Mouse (Mus musculus): ENCODE results near the gene Sowahb.
A peak's percentile ranks its signal among the peaks of the same experiment; 100 is the strongest.

The Sowahb gene

GRCm38 (mm10) chr5:93044584-93045370 lies at the start of gene Sowahb:
Sowahb (minus strand) TSS chr5:93045022.
- peak; percentile 29 for DNase-seq

- DNase-seq, result peak; percentile 61
These were observed 49.1 kb upstream of the Sowahb start for GRCm38 (mm10) chr5:93093638-93094527.

DNA sequence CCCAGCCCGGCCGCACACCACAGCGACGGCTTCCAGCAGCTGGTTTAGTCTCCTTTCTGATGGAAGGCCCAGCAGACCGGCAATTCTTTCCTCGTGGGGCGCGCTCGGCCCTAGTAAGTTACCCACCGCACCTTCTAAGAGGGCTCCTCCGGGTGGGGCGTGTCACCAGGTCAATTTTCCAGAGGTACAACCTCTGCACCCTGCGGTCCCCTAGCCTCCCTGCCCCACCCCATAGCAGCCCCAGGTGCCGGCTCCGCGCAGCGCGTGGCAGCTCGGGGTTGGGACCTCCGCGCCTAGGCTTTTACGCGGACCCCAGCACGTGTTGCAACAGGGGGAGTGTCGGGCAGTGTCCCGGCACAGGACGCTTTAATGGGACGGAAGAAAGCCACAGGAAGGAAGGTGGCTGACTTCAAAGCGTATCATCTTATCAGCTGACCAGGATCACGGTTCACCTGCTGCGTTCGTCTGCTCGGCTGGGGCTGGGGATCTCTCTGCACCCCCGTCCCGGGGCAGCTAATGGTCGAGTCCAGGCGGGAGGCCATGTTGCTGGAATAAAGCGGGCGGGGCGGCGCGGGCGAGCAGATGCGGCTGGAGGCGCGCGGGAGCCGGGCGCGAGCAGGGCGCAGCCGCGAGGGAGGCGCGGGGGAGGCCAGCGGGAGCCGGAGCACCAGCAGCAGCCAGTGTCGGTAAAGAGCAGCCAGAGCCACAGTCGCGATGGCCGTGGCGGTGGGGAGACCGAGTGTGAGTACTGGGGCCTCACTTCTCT lies 48.2 kb upstream of the Sowahb start, which contains the start of gene Sept11:
Gene Sept11 (plus strand): TSS at position 581 of the 766 bp plus-strand sequence.
- peak; percentile 93 for DNase-seq

DNA sequence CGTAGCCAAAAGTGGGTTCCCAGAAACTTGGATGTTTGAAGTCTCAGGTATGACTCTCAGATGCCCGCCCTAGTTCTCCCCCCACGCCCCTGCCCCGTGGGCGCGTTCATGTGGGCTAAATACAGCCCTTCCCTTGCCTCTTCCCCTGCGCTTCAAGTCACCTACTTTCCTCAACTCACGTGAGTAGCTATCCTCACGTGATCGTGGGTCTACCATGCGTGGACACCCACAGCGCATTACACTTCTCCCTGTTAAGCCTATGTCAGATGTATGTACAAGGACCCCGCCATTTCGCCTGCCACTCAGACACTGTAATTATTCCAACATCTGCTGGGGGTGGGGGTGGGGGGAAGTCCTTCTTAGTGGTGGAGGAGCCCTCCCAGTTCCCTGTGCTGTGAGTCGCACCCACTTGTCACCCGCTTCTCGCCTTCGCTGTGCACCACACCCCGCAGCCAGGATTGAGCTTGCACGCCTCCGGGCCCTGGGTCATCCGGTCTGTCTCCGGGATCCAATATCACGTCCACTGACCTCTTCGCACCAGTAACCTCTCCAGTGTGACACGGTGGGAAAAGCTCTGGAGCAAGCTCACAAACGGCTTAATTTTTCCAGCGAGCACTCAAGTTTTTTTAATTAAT lies 47.4 kb upstream of the Sowahb start:
- DNase-seq, result peak; percentile 52

DNA sequence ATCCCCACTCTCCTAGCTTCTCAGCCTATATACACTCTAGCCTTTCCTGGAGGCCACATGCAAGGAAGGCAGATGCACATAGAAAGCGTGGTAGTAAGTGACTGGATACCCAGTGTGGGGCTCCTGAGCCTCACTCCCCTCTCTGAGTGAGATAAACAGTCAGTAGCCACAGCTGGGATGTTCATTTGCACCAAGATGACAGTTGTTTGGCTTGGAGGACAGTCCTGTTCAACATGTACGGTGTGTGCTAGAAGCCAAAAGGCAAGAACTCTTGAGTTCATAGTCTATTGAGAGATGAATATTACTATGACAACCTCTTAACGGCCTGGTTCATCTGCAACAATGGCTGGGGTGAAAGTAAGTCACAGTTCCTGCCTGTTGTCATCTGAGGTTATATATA lies 46.4 kb upstream of the Sowahb start:
- DNase-seq, result no peak

- no peak for DNase-seq
These were observed 41.1 kb upstream of the Sowahb start for GRCm38 (mm10) chr5:93085900-93086299.

DNA sequence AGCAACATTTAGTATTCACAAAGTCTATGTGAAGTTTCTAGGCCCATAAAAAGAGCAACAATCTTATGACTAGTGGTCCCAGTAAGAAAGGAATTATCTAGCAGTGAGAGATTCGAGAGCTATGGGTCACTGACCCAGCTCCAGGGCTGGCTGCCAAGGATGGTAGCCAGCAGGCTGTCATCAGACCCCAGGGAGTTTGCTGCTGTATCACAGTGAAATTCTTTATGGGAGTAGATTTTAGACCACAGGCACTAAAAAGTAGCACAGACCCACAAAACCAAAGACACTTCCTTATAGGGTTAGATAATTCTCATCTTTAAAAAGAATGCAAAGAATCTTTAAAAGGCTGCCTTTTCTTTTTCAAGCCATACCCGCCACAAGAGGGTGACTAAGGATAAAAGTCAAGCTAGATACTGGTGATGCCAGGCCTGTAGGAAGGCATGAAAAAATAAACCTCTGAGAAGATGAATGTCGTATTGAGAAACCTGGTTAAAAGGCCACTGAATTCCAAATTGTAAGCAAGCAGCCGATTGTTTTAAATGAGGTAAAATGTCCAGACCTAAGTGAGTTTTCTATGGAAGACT lies 40.3 kb upstream of the Sowahb start:
- DNase-seq, result no peak

DNA sequence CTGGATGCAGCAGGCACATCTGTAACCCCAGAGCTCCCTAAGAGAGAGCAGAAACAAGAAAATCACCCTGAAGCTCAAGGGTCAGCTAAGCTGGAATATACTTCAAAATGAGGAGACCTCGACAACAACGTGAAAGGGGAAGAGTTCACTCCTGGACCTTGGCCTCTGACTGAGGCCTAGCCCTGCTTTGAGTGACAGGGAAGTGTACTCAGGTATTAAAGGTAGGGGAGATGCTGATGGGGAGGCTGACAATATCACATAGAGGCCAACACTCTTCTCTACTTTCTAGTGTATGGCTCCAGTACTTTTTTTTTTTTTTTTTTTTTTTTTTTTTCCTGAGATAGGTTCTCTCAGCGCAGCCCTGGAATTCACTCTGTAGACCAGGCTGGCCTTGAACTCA lies 34.8 kb upstream of the Sowahb start:
- no peak for DNase-seq

GRCm38 (mm10) chr5:93077661-93078323 lies 33.0 kb upstream of the Sowahb start:
- no peak for DNase-seq

DNA sequence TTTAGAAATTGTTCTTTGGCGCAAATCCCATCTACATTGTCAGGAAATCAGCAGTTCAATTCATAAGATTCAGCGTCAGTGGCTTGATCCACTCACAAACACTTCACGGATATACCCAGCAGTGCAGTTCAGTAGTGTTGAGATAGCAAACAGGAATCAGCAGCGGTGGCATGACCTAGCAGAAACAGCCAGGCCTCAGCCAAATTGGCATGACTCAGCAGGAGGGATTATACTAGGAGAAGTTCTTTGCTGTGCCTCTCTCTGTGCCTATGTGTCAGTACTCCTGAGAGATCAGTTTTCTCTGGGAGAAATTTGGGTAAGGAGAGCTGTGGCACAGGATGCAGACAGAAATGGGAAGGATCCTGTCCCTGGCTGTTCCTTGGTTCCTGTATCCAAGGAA lies 16.0 kb upstream of the Sowahb start:
- no peak for DNase-seq

DNA sequence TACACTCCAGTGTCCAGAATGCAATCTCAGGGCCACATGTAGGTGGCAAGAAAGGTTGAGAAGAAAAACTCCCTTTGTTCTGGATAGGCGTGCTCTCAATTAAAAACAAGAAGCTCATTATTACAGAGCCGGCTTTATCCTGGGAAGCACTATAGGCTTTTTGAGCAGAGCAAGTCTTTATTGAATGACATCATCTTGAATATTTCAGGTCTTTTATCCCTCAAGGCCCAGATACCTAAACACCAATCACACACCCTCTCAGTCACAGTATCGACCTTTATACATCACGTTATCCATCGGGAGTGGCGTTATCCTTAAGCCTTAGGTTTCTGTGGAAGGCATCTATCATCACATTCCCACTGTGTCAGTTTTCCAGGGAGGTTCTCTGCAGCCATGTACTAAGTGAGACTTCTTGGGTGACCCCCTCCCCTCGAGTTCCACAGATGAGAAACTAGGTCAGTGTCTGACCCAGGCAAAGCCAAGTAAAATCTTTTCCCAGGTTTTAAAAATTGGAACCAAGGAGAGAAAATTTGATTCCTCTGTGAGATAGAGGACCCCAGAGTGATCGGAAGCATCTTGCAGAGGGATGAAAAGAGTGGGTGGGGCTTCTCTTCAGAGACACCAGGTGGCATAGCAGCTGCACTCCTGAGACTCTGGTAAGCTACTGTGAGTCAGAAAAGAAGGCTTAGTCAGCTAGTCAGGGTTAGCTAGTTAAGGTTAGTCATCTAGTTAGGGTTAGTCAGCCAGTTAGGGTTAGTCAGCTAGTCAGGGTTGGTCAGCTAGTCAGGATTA lies 9.0 kb upstream of the Sowahb start:
- peak; percentile 13 for DNase-seq

DNA sequence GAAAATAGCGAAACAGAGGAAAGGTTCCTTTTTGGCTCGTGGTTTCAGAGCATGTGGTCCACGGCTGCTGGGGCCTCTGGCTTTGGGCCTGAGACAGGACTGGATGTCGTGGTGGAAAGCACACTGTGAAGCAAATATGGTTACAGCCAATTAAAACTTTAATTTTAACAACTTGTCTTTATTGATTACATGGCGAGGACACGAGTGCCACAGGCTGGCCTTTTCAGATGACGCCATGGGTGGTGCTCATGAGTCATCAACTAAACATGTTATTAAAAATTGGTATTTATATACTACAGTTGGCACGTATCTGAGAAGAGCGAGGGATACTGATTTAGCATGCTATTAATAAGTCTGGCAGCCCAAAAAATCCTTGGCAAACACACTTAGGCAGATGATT lies 7.1 kb upstream of the Sowahb start:
- DNase-seq, result no peak

DNA sequence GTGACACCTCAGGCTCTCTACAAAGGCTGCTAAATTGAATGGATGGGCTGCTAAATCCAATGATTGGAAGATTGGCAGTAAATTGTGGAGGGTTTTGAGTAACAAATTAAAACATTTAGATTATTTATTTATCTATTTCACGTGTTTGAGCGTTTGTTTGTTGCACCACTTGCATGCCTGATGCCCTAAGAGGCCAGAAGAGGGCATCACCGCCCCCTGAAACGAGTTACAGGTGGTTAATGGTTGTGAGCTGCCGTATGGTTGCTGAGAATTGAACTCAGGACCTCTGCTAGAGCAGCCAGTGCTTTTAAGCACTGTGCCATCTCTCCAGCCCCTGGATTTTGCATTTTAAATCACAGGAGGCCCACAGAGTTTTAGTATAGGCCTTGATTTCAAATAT lies 6.2 kb upstream of the Sowahb start:
- no peak for DNase-seq

- DNase-seq, result no peak
These were observed 5.1 kb upstream of the Sowahb start for GRCm38 (mm10) chr5:93049971-93050370.

- DNase-seq, result no peak
These were observed 3.8 kb upstream of the Sowahb start for GRCm38 (mm10) chr5:93048481-93049240.

DNA sequence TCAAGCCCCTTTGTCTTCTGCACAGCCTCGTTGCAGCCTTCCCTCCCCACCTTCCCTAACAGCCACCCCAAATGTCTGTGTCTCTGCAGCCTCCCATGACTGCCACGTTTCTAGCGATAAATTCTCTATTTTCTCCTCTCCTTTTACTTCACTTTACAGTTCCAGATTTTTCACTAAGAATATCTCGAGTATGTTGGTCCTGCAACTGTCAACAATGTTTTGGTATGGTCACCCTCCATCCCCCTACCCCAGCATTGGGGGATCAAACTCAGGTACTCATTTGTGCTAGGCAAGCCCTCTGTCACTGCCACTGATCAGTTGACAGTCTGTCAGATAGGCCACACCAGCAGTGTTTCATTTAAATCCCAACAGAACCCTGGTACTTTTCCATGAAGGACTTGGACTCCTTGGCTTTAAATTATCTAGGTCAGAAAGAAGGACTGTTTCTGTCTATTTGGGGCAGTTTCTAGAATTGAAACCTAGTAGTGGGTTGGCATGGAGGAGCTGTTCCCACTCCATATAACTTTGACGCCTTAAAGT lies 1.6 kb upstream of the Sowahb start:
- DNase-seq, result no peak

- DNase-seq, result no peak
These were observed 521 bp upstream of the Sowahb start for GRCm38 (mm10) chr5:93045371-93045714.

DNA sequence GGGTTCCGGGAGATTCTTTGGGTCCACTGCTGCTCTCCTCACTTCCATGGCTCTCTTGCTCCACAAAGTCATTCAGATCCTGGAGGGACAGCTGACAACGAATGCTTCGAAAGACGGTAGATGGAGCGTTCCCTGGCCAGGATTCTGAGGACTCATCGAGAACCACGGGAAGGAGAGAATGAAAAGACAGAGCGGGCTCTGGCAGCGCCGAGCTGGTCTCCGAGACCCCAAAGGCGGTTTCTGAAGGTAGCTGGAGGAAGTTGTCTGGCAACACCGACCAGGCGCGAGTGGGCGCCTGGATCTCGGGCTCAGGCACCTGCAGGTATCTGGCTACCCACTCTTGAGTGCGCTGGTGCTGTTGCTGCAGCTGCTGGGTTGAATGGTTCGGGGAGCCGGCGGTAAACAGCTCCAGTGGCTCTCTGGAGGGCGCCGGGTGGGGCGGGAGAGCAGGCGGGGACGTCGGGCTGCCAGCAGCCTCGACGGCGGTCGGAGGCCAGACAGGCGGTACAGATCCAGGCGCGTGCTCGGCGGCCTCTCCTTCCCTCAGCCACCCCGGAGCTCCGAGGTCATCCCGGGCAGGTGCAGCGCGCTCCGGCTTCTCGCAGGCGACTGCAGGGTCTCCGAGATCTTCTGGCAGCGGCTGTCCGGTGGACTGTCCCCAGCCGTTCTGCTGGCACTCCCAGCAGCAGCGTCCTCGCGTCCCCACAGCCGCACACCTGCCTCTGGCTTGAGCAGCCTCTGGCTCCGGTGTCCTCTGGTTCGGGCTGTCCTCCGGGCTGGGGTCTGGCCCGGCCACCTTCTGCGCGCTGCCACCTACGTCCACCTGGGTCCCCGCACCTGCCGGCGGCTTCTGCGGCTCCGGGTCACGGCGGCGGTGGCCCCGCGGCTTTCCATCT lies 886 bp downstream of the Sowahb start:
- peak; percentile 15 for DNase-seq

Data from thymus, postnatal 4 days (tissue).